Mouse (Mus musculus) olfactory bulb, adult 2 months (tissue): ENCODE measurements around the gene Thumpd3.

Source experiments
- CTCF ChIP-seq: fragments of 200-500 bp; IDR thresholded peaks from 2 replicates; pipeline ENCODE4 v1.5.1; 2012; ENCODE audit warnings: low read depth, mild to moderate bottlenecking, low read length, moderate library complexity; ENCODE audit not compliant: insufficient read depth
- POLR2A ChIP-seq: fragments of 200-500 bp; IDR thresholded peaks from 2 replicates; pipeline ENCODE4 v1.6.1; 2012; ENCODE audit warnings: mild to moderate bottlenecking, low read depth, low read length, moderate library complexity; ENCODE audit not compliant: insufficient read depth

- TF ChIP-seq POLR2A, result no peak
- TF ChIP-seq CTCF, result 0 out of 2 replicates have a peak, but pooled peaks have one; percentile 4
Measured at GRCm38 (mm10) chr6:113037946-113038734, 7.9 kb upstream of the Thumpd3 start.
